Mouse (Mus musculus) liver, postnatal 0 days (tissue): ENCODE data around the gene Tex2.

ENCODE experiments used
- CTCF ChIP-seq: sonication (generic); IDR thresholded peaks from 2 replicates; pipeline ENCODE4 v1.5.1; 2016; ENCODE audit warnings: antibody characterized with exemption, low read depth
- EP300 ChIP-seq: IDR thresholded peaks from 2 replicates; pipeline ENCODE4 v1.6.1; 2016; ENCODE audit warnings: antibody characterized with exemption, low read depth, mild to moderate bottlenecking

GRCm38 (mm10) chr11:106648347-106648746 is 35.1 kb upstream of the Tex2 start:
- TF ChIP-seq CTCF (peak; percentile 92), EP300 (no peak)
